Mouse (Mus musculus) CD4-positive, CD25-positive, alpha-beta regulatory T cell, adult 2 months (primary cell): Measurements from ENCODE around the gene Mcf2l.

Source experiments
- DNase-seq: peaks from one replicate; pipeline ENCODE4 v3.0.0-alpha.2; 2012; ENCODE audit warnings: low read depth, low spot score

The Mcf2l gene

GRCm38 (mm10) chr8:12873357-12874046 lies at the start of gene Mcf2l:
Gene Mcf2l, plus strand, starts transcription at chr8:12873806.
- peak; percentile 61 for DNase-seq

- DNase-seq, result no peak
These were observed 49.0 kb upstream of the Mcf2l start for GRCm38 (mm10) chr8:12824562-12824961.

GRCm38 (mm10) chr8:12825236-12825635 lies 48.4 kb upstream of the Mcf2l start:
- DNase-seq, result no peak

- no peak for DNase-seq
These were observed 47.8 kb upstream of the Mcf2l start for GRCm38 (mm10) chr8:12825686-12826237.

GRCm38 (mm10) chr8:12827124-12827523 lies 46.5 kb upstream of the Mcf2l start:
- DNase-seq, result no peak

- no peak for DNase-seq
These were observed 45.3 kb upstream of the Mcf2l start for GRCm38 (mm10) chr8:12828298-12828697.

- no peak for DNase-seq
These were observed 44.2 kb upstream of the Mcf2l start for GRCm38 (mm10) chr8:12829381-12829780.

GRCm38 (mm10) chr8:12831659-12832589 lies 41.7 kb upstream of the Mcf2l start:
- no peak for DNase-seq

GRCm38 (mm10) chr8:12833616-12834015 lies 40.0 kb upstream of the Mcf2l start:
- DNase-seq, result no peak

GRCm38 (mm10) chr8:12840834-12841233 lies 32.8 kb upstream of the Mcf2l start:
- DNase-seq, result no peak

- no peak for DNase-seq
These were observed 31.1 kb upstream of the Mcf2l start for GRCm38 (mm10) chr8:12842342-12842995.

- DNase-seq, result no peak
These were observed 29.2 kb upstream of the Mcf2l start for GRCm38 (mm10) chr8:12844347-12844950.

- DNase-seq, result no peak
These were observed 27.2 kb upstream of the Mcf2l start for GRCm38 (mm10) chr8:12846447-12846846.

- DNase-seq, result no peak
These were observed 22.4 kb upstream of the Mcf2l start for GRCm38 (mm10) chr8:12851241-12851640.

GRCm38 (mm10) chr8:12856038-12856437 lies 17.6 kb upstream of the Mcf2l start:
- DNase-seq, result no peak

GRCm38 (mm10) chr8:12863061-12863460 lies 10.5 kb upstream of the Mcf2l start:
- DNase-seq, result no peak

- DNase-seq, result no peak
These were observed 10.0 kb upstream of the Mcf2l start for GRCm38 (mm10) chr8:12863608-12864007.

- DNase-seq, result no peak
These were observed 7.8 kb upstream of the Mcf2l start for GRCm38 (mm10) chr8:12865790-12866189.

GRCm38 (mm10) chr8:12869661-12870060 lies 3.9 kb upstream of the Mcf2l start:
- no peak for DNase-seq

GRCm38 (mm10) chr8:12870656-12871055 lies 3.0 kb upstream of the Mcf2l start:
- DNase-seq, result no peak

GRCm38 (mm10) chr8:12871461-12871860 lies 2.1 kb upstream of the Mcf2l start:
- no peak for DNase-seq

GRCm38 (mm10) chr8:12872983-12873356 lies 636 bp upstream of the Mcf2l start:
- DNase-seq, result peak; percentile 16
